Mouse (Mus musculus) lung, adult 18-20 months (tissue): Measurements from ENCODE around the gene Pard3b.

Experiments
- DNase-seq, 2 experiments: peaks; one replicate each; pipeline ENCODE4 v3.0.0; 2022; ENCODE audit warnings: mixed read lengths in 2 of 2

Gene Pard3b

GRCm38 (mm10) chr1:61638347-61639111 is at the start of gene Pard3b:
Gene Pard3b, plus strand, starts transcription at chr1:61638824.
- peak; percentile 71 to 75 for DNase-seq

- no peak for DNase-seq
These were observed 22.4 kb upstream of the Pard3b start for GRCm38 (mm10) chr1:61616176-61616575.

GRCm38 (mm10) chr1:61620651-61621050 is 18.0 kb upstream of the Pard3b start:
- DNase-seq = no peak

DNA sequence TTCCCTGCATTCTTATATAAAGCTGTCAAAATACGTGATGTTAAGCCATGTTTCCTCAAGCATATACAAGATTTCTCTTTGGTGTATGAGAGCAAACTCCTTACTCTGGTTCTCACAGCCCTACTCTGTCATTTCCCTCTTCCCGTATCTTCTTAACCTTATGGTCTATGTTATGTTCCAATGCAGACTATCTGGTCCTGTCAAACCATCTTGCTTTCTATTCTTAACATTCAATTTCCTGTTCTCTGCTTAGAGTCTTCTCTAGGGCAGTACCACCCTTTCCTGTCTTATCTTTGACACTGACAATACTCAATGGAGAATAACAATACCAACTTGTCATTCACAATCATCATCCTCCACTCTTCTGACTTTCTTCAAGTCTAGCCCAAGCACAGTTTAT is 8.8 kb upstream of the Pard3b start:
- DNase-seq = no peak

DNA sequence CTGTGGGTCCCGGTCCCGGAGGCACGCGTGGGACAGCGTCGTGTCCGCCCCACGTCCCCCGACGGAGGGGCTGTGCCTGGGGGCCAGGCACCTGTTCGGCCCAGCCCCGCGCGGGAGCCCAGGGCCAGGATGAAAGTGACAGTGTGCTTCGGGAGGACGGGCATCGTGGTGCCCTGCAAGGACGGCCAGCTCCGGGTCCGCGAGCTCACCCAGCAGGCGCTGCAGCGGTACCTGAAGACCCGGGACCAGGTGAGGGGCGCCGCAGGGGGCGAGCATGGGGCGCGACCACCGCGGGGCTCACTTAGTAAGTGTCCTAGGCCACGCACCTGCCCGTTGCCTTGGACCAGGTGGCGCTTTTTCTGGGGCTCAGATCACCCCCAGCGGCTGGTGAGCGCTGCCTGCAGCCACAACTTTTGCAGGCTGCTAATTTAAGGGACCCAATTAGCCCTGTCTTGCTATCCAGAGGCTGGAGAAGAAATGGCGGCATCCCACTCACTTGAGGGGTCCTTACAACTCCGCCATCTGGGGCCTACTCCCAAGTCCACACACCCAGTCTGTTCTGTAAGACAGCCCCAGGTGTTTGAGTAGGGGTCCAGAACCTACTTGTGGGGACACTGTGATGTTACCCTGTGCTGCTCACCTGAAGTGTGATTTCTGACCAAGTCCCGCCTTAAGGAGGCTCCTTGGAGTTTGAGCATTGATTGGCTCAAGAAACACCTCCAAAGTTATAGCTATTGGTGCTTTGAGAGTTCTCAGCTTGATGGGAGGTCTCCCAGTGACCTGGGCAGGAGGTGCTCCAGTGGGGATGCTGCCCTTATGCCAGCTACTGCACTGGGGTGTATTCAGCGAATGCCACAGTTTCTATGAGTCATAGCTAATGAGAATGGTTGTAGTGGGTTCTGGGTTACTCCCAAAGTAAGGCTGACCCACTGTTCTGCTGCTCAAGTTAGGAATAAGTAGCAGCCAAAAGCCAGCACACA is 780 bp downstream of the Pard3b start:
- DNase-seq = peak; percentile 42 to 54

- DNase-seq = peak in 1 of 2 experiments; percentile 13
These were observed 3.3 kb downstream of the Pard3b start for GRCm38 (mm10) chr1:61641880-61642279.

GRCm38 (mm10) chr1:61645062-61645461 is 6.4 kb downstream of the Pard3b start:
- no peak for DNase-seq

DNA sequence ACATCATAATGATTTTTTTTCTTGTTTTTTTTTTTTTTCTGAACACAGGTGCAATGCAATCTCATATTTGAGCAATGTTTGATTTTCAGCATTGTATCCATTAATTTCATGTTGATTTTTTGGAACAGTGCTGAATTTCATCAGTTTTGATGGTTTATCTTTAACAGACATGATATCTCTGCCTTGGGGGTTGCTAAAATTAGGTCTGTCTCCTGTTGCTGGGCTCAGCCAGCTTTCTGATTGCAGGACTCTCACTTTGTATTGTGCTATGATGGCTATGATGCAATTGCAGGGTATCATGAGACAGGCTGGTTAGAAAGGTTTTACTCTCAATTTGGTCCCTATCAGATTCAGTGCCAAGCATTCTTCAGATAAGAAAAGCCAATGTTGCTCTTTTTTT is 11.3 kb downstream of the Pard3b start:
- no peak for DNase-seq

DNA sequence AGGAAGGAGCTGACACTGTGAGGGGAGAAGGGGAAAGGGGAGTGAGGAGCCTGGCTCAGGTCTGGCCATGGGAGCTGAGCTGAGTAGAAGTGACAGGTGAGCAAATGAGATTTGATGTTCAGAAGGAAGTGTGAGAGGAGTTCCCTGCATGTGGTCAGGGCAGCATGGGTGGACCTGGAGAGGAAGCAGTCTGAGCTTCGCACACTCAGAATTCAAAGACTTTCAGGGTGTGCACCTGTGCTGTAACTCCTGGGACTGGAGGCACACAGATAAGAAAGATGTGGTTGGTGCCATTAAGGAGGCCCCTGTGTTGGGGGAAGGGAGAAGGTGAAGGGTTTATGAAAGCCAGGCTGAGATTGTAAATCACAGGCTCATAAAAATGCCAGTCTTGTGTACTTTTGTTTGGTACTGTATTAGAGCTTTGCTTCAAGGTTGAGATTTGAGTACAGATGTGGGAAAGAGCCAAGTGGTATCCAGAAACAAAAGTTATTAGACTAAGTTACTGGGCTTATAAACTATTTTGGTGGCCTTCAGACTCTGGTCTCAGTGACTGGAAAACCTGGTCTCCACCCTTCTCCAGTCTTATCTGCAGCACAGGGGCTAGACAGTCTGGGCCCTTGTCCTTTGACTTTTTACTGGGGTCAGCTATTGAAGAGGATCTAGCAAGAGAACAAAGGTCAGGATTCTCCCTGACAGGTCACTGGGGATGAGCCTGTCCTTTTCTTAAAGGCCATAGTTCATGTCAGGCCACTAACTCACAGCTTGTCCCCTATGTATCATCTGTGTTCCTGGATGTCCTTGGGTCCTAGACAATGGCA is 13.0 kb downstream of the Pard3b start:
- no peak for DNase-seq

DNA sequence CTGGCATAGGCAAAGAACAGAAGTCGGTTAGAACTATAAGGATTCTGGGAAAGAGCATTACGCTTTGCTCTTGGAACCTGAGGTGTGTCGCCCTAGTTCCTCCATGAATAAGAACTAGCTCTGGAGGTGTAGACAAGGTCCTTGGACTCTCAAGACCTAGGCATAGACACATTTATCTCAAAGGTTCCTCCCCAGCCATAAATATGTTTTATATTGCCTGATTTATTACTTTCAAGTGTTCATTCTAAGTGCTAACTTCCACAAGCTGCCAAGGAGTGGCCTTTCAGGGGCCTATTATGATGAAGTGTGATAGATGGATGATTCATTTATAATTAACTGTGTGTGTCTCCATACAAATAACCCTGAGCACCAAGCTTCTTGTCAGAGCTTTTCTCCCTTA is 19.1 kb downstream of the Pard3b start:
- DNase-seq = no peak

DNA sequence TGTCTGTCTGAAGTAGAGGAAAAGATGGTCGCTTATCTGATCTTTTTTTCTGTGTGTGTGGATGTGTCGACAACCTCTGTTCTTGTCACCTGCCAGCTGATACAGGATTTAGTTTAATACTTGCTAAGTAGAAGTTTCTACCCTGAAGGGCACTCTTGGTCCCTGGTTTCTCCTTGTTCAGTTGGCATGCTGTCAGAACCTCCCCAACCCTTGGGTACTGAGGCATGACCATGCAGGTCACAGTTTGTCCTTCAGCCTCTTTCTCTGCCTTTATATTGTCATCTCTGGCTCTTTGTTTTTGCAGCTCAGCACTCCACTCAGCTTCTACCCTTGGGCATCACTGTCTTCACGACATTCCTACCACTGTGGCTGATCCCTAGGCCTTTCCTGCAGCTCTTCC is 21.3 kb downstream of the Pard3b start:
- DNase-seq = no peak

GRCm38 (mm10) chr1:61685221-61685814 is 46.7 kb downstream of the Pard3b start:
- no peak for DNase-seq

DNA sequence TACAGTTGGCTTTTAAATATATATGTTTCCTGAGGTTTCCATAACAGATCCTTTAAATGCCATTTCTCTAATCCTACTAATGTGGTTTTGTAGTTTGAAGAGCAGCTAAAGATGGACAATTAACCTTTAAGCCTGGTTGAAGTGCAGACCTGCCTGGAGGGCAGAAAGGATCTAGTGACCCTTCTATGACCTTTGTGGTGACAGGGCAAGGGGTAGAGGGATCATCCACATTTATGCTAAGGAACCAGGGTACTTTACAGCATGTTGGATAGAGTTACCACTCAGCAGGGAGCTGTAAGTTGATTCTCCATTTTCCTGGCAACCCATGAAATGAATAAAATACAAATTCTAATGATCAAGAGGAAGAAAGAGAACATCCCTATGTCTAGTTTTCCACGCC is 47.3 kb downstream of the Pard3b start:
- no peak for DNase-seq

GRCm38 (mm10) chr1:61688301-61688700 is 49.7 kb downstream of the Pard3b start:
- DNase-seq = no peak

DNA sequence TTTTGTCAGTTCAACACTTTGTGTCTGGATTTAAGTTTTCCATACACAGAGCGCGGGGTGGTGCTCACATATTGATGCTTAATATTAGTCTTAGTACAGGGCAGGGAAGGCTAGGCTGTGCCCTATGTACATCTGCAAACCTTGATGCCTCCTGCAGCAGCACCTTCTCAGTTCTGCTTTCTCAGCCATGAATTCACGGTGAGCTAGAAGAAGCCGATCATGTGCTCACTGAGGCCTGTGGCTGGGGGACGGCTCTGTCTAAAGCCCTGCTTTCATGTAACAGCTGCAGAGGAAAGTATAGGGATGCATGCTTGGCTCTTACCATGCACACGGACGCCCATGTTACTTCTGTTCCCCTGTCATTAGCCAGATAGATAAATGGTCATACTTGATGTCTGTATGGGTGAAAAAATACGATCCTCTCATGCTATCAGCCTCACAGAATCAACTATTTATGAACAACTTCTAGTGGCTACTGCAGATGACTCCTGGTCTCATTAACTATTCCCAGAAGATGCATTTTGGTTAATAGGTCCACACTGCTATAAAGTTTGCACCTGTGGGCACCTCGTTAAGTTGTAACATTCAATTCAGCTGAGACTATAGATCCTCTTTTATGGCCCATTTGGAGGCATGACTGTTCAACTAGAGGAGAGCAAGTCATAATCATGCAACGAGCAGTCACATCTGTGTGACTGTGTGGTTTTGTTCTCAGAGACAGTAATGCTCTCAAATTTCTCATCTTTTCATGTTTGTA is 60.0 kb downstream of the Pard3b start:
- no peak for DNase-seq

DNA sequence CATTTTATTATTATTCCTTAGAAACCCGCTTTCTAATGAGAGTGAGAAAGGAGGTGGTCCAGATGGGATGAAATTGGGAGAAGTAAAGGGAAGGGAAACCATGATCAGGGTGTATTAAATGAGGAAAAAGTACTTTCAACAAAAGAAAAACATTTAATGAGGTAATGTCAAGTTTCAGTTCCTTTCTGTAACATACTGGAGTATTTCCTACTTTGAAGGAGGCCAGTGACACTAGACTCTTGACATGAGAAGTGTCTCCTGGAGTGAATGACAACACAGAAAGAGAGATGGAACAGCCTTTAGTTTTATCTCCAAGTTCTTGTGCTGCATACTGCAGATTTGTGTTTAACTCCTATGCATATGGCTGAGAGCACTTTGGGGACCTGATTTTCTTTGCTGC is 71.2 kb downstream of the Pard3b start:
- DNase-seq = no peak

DNA sequence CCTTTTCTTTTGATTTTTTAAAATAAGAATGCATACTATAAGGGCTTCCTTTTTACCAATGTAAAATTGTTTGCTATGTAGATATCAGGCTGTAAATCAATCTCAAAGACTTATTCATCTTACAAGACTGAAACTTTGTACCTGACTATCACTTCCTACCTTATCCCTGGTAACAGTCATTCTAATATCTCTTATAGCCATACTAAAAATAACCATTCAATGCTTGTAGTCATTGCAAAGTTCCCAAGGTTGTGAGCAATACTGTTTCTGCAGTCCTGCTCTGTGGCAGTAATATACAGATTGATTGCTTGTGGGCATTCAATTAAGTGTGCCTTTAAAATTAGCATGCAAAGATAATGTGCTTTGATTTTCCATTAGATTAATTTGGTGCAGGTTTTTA is 72.9 kb downstream of the Pard3b start:
- DNase-seq = no peak

GRCm38 (mm10) chr1:61729654-61730053 is 91.0 kb downstream of the Pard3b start:
- no peak for DNase-seq

DNA sequence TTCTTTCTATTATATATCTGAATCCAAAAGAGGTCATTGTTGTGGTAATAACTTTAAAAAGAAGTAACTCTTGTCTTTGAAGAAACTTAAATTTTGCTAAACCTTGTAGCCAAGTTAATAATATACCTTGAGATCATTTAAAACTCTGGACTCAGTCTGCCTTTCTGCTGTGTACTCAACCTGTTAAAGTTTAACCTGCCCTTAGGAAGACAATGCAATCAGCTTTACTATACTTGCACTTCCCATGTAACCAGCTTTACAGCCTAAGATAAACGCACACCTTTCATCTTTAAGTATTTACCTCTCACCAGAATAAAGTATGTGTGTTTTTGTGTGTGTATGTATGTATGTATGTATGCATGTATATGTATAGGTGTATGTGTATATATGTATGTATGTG is 97.9 kb downstream of the Pard3b start:
- DNase-seq = no peak

GRCm38 (mm10) chr1:61742831-61743230 is 104.2 kb downstream of the Pard3b start:
- DNase-seq = peak in 1 of 2 experiments; percentile 3

GRCm38 (mm10) chr1:61747481-61747880 is 108.9 kb downstream of the Pard3b start:
- DNase-seq = no peak

DNA sequence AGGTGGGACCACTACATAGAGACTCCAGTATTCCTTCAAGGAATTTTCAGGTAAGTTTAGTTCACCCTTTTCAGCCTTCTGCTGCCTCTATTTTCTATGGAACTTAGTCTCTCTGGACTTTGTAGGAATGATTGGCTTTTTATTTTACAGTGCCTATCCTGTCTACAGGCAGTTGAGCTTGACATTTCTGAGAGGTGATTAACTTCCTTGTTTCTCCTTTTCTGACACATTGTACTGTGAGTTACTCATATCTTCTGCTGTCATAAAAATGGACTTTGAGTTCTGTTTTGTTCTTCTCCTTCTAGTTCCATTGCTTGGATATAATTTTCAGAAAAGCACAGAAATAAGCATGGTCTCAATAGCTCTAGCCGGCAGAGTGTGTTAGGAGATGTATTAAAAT is 112.4 kb downstream of the Pard3b start:
- DNase-seq = no peak
